Mouse (Mus musculus) embryo, embryonic 10.5 days (tissue): ENCODE data around the gene Rpl7l1.
A peak's percentile ranks its signal among the peaks of the same experiment; 100 is the strongest.
"Not testable (repeated sequence)": the region's sequence is repeated elsewhere in the genome, so short reads cannot be mapped to it uniquely, and the experiment has no call there.

Source experiments
- DNase-seq: peaks from one replicate; pipeline ENCODE4 v3.0.0-alpha.2; 2015; ENCODE audit warnings: low spot score

Rpl7l1 gene

GRCm38 (mm10) chr17:46775070-46775469 is 7.4 kb downstream of the Rpl7l1 start:
- no peak for DNase-seq

GRCm38 (mm10) chr17:46774131-46774472 is 8.4 kb downstream of the Rpl7l1 start:
- no peak for DNase-seq

- peak; percentile 52 for DNase-seq
Observed at GRCm38 (mm10) chr17:46773278-46774130, 9.0 kb downstream of the Rpl7l1 start.

- DNase-seq, result peak; percentile 93
Observed at GRCm38 (mm10) chr17:46772404-46773277, 9.8 kb downstream of the Rpl7l1 start, which contains the start of gene 2310039H08Rik. TSS of gene 2310039H08Rik (plus strand) at chr17:46772635.

- DNase-seq, result no peak
Observed at GRCm38 (mm10) chr17:46772038-46772403, 10.5 kb downstream of the Rpl7l1 start.

- DNase-seq, result no peak
Observed at GRCm38 (mm10) chr17:46771616-46772015, 10.9 kb downstream of the Rpl7l1 start.

GRCm38 (mm10) chr17:46771025-46771424 is 11.4 kb downstream of the Rpl7l1 start:
- peak; percentile 30 for DNase-seq

- no peak for DNase-seq
Observed at GRCm38 (mm10) chr17:46770546-46770945, 11.9 kb downstream of the Rpl7l1 start.

- no peak for DNase-seq
Observed at GRCm38 (mm10) chr17:46767868-46768267, 14.6 kb downstream of the Rpl7l1 start.

GRCm38 (mm10) chr17:46764916-46765315 is 17.6 kb downstream of the Rpl7l1 start:
- not testable (repeated sequence) for DNase-seq

GRCm38 (mm10) chr17:46763544-46763943 is 18.9 kb downstream of the Rpl7l1 start, which contains the start of gene Ptcra:
TSS of gene Ptcra (minus strand) at chr17:46763712.
- DNase-seq, result no peak

GRCm38 (mm10) chr17:46758753-46759152 is 23.7 kb downstream of the Rpl7l1 start:
- DNase-seq, result no peak

- DNase-seq, result peak; percentile 99
Observed at GRCm38 (mm10) chr17:46751794-46752556, 30.5 kb downstream of the Rpl7l1 start, which contains the start of gene Cnpy3. TSS of gene Cnpy3 (minus strand) at chr17:46752214.

- DNase-seq, result peak; percentile 19
Observed at GRCm38 (mm10) chr17:46751056-46751793, 31.2 kb downstream of the Rpl7l1 start.

GRCm38 (mm10) chr17:46750580-46750979 is 31.9 kb downstream of the Rpl7l1 start:
- no peak for DNase-seq

GRCm38 (mm10) chr17:46749282-46749681 is 33.2 kb downstream of the Rpl7l1 start:
- no peak for DNase-seq

GRCm38 (mm10) chr17:46747806-46748205 is 34.7 kb downstream of the Rpl7l1 start:
- DNase-seq, result no peak

- DNase-seq, result no peak
Observed at GRCm38 (mm10) chr17:46747234-46747633, 35.2 kb downstream of the Rpl7l1 start.

GRCm38 (mm10) chr17:46745506-46745905 is 37.0 kb downstream of the Rpl7l1 start:
- no peak for DNase-seq

GRCm38 (mm10) chr17:46742986-46743385 is 39.5 kb downstream of the Rpl7l1 start:
- no peak for DNase-seq

GRCm38 (mm10) chr17:46741305-46741704 is 41.2 kb downstream of the Rpl7l1 start:
- no peak for DNase-seq
